Mouse (Mus musculus): ENCODE measurements around the gene Gm49405.

GRCm38 (mm10) chr19:4027576-4027975, 27.1 kb downstream of the Gm49405 start:
- no peak for TF ChIP-seq CTCF (IDR thresholded peaks at IDR 0.05)
- no peak for TF ChIP-seq EP300 (IDR thresholded peaks at IDR 0.05)
